ENCODE assay signal across 8 mouse cellular contexts in the genomic region with DNA sequence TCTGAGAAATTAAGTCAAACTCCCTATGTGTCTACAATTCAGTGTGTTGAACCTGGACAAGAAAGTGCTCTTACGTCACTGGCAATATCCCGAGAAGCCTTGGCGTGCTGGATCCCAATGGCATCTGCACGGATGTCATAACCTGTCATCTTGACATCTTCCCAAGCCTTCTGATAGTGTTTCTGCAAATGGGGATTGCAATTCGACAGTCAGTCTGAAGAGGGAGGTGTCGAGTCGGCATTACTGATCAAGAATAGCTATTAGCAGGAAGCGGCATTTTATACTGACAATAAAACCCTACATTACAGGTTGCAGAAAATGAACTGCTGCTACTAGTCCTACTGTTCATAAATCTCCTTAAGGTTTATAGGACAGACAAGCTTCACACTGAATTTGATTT.
DNase-seq lines count a peak whose midpoint lies in the region; ATAC-seq and TF ChIP-seq lines count a peak whose summit lies in the region.

No protein-coding gene starts in this region.

- 55% methylated on average over 8 of the region's 8 CpGs for WGBS in kidney, embryonic 14.5 days

- no peak overlapping the region for H3K9ac ChIP-seq in kidney, embryonic 14.5 days (ENCODE audit: low read depth, low read length)

- ATAC-seq in kidney, embryonic 14.5 days (ENCODE audit: low FRiP score, low TSS enrichment) = no peak
- no peak for ATAC-seq in erythroblast, adult 5-6 weeks (replicated peaks; ENCODE audit: low FRiP score, poor library complexity, severe bottlenecking)

- no peaks in the 10 kb centered on the region for H3K36me3 ChIP-seq in kidney, embryonic 14.5 days (ENCODE audit: control insufficient read depth, insufficient read depth, low read length)
- no peaks in the 10 kb centered on the region for H3K36me3 ChIP-seq in E14TG2a.4 (ENCODE audit: insufficient read depth, low read length)

- H3K4me3 ChIP-seq in kidney, embryonic 14.5 days (ENCODE audit: low read length) = no peak overlapping the region
- H3K4me3 ChIP-seq in E14TG2a.4 (replicated peaks; ENCODE audit: low read length) = no peak overlapping the region

- no peaks in the 10 kb centered on the region for H3K4me1 ChIP-seq in kidney, embryonic 14.5 days (ENCODE audit: control insufficient read depth, insufficient read depth, low read length)
- H3K4me1 ChIP-seq in E14TG2a.4 (replicated peaks; ENCODE audit: low read depth, low read length) = no peaks in the 10 kb centered on the region

- no peaks in the 10 kb centered on the region for H3K27me3 ChIP-seq in kidney, embryonic 14.5 days (ENCODE audit: control insufficient read depth, insufficient read depth, low read length)
- H3K27me3 ChIP-seq in E14TG2a.4 (ENCODE audit: insufficient read depth, low read length) = no peaks in the 10 kb centered on the region

- peak; percentile 89 for TF ChIP-seq CTCF in E14TG2a.4 (conservative IDR thresholded peaks at IDR 0.05; ENCODE audit: low read length)

- no peaks in the 10 kb centered on the region for H3K9me3 ChIP-seq in kidney, embryonic 14.5 days (ENCODE audit: control insufficient read depth, low read length)
- H3K9me3 ChIP-seq in E14TG2a.4 (ENCODE audit: low read length) = no peaks in the 10 kb centered on the region

- no peak overlapping the region for H3K27ac ChIP-seq in kidney, embryonic 14.5 days (ENCODE audit: low read depth, low read length)

- no peak overlapping the region for H3K4me2 ChIP-seq in kidney, embryonic 14.5 days (replicated peaks; ENCODE audit: low read depth, low read length)

- DNase-seq in kidney, adult 9 months = peak; percentile 16
- peak; percentile 32 for DNase-seq in c-Kit-positive CD71-negative TER-119-negative erythroid progenitor cells, embryonic 14.5 days (ENCODE audit: low read depth)
- DNase-seq in forelimb bud, embryonic 11.5 days (ENCODE audit: low read depth, low spot score) = peak; percentile 62
- DNase-seq in mesoderm, embryonic 11.5 days (ENCODE audit: low read depth, low spot score) = peak; percentile 64
- DNase-seq in left cerebral cortex, adult 11 months (ENCODE audit: low spot score) = no peak
